Mouse (Mus musculus) telencephalon, adult 2 months (tissue): Measurements from ENCODE around the gene Pla2g12a.

Source experiments
- DNase-seq: peaks from one replicate; pipeline ENCODE4 v3.0.0-alpha.2; 2011; ENCODE audit warnings: low read depth, low spot score

Gene Pla2g12a

GRCm38 (mm10) chr3:129898886-129899285 is 20.5 kb downstream of the Pla2g12a start:
- no peak for DNase-seq

DNA sequence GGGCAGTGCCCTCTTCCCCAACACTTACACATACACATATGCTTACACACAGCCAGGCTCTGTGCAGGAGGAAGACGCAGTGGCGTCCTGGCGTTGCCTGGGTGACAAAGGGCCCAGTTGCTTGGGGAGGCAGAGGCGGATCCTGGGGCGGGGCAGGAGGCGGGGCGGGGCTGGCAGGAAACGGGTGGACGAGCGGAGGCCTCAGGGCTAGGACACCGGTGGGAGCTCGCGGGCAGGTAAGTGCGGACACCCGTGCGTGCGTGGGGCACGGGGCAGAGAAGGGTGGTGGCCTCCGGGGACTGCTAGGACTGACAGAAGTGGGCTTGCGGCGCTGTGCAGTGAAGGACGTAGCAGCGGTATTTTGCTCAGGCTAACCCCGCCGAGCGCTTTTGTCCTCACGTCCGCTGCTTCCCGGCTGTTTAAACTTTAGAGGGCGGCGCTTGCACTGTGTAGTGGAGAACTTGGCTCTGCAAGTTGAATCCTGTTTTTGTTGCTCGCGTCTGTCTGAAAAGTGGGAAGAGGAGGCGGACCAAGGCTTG is 22.9 kb downstream of the Pla2g12a start, which contains the start of gene Casp6:
Gene Casp6 (plus strand): TSS at position 155 of the 539 bp plus-strand sequence.
- no peak for DNase-seq

GRCm38 (mm10) chr3:129903369-129903768 is 25.0 kb downstream of the Pla2g12a start:
- DNase-seq: no peak

DNA sequence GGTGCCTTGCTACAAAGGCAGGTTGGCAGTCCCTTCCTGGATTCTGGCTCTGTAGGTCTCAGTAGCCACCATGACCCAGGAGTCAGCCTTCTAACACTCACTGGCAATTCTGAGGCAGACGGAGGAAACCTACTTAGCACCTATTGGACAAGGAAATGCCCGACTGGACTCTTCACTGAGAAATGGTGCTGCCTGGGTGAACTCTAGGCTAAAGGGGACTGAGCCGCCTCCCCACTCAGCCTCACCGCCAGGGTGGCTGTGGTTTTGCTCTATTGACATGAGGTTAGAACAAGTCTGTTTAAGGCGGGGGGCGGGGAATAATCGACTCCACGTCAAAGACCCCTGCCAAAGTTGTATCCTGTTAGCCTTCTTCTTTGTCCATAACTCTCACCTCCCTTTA is 25.5 kb downstream of the Pla2g12a start:
- no peak for DNase-seq

DNA sequence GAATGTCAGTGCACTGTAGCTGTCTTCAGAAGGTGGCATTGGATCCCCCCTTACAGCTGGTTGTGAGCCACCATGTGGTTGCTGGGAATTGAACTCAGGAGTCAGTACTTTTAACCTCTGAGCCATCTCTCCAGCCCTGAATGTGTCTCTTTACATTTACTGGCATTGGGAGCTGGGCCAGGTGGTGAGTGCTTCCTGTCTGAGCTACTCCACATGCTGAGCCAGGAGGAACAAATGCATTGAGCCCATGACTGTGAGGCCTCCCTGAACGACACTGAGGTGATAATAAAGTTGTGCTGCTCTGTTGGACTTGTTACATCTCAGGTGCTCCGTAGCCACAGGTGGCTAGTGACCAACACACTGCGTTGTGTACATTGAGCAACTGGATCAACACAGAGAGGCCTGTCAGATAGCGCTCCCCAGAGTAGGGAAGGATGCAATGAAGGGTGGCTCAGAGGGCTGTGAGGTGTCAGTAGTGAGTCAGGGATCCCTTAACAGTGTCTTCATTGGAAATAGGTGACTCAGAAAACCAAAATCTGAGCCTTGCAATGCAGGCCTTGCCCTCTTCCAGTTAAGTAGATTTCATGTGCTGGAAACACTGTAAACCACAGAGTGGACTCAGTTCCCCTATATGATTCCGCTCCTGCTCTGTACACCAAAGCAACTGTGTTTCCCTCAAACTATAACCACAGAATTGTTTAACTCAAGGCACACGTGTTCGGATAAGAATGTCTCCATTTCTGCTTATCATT is 26.2 kb downstream of the Pla2g12a start:
- DNase-seq: no peak

DNA sequence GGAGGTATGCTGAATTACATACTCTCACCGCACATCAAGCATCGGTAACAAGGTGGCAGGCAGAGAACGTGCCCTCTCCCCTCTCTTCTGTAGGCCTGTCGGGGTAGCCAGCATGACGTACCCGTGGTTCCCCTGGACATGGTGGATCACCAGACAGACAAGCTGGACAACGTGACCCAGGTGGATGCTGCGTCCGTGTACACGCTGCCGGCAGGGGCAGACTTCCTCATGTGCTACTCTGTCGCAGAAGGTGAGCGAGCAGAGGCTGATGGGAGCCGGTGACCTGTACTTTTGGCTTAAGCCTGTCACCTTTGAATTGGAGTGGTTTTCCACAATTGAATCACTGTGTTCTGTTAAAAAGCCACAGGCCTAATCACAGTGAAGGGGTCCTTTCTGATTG is 33.6 kb downstream of the Pla2g12a start:
- no peak for DNase-seq

- no peak for DNase-seq
Measured at GRCm38 (mm10) chr3:129913241-129913640, 34.8 kb downstream of the Pla2g12a start.

- no peak for DNase-seq
Measured at GRCm38 (mm10) chr3:129917424-129917823, 39.0 kb downstream of the Pla2g12a start.

GRCm38 (mm10) chr3:129918434-129918833 is 40.0 kb downstream of the Pla2g12a start:
- DNase-seq: peak; percentile 55

DNA sequence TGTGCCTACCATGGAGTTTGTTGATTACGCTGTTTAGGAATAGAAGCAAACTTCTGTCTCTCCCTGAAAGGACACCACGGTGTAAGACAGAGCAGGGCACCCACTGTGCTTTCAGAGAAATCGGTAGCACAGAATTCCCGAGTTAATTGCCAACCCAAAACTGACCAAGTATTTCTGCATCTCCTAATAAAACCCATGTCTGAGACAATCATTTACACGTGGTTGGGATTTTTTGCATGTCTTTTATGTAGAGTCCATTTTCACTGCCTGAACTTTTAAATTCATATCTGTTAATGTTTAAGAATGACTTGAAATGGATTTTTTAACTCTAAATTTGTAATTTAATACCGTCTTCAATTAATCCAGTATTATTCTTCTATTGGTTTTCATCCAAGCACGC is 45.2 kb downstream of the Pla2g12a start:
- no peak for DNase-seq

DNA sequence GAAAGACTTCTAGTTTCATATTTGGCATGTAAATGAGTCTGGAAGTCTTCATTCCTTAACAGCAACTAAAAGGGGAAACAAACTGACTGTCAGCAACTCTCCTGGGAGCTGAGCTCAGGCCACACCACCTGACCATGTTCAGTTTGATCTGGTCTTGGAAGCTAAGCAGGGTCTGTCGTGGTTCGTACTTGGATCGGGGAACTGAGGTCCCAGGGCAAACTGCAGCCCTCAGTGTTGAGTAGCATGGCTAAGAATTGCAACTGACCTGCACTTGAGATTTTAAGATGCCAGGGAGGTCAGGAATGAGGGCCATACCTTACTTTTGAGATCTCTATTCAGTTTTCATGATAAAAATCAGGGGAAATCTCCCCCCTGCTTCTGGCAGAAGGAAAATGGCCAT is 47.5 kb downstream of the Pla2g12a start:
- no peak for DNase-seq

- DNase-seq: peak; percentile 64
Measured at GRCm38 (mm10) chr3:129930213-129930778, 51.9 kb downstream of the Pla2g12a start.

DNA sequence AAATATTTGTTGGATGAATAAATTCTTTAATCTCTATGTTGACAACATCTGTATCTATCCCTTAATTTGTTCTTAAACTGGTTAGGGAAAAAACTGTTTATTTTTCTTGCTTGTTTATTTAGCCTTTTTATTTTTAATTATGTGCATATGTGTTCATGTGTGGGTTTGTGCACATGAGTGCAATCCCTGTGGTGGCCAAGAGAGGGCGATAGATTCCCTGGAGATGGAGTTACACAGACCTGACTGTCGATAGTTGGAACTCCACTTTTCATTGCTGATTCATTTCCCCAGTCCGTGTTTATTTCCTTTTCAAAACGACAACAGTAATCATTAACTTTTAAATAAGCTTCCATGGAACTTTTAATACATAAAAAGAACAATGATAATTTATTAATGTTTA is 54.0 kb downstream of the Pla2g12a start:
- DNase-seq: no peak

- peak; percentile 12 for DNase-seq
Measured at GRCm38 (mm10) chr3:129936561-129936960, 58.2 kb downstream of the Pla2g12a start.

- no peak for DNase-seq
Measured at GRCm38 (mm10) chr3:129937848-129938247, 59.4 kb downstream of the Pla2g12a start.

GRCm38 (mm10) chr3:129939058-129939457 is 60.7 kb downstream of the Pla2g12a start:
- no peak for DNase-seq

DNA sequence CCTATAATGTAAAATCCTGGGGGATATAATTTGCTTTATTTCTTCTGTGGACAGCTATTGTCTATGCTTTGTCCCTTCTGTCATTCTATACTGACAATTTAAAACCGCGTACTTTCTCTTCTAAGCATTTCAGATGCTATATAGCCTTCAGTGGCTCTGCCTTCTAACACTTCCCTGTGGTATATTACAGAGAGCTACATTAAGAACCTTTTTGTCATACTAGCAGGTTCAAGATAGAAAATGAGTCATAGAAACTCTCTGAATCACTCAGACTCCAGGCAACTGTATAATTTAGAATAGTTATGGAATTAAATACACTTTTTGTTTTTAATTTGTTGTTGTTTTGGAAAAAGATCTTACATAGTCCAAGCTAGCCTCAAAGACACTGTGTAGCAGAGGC is 62.4 kb downstream of the Pla2g12a start:
- DNase-seq: no peak

DNA sequence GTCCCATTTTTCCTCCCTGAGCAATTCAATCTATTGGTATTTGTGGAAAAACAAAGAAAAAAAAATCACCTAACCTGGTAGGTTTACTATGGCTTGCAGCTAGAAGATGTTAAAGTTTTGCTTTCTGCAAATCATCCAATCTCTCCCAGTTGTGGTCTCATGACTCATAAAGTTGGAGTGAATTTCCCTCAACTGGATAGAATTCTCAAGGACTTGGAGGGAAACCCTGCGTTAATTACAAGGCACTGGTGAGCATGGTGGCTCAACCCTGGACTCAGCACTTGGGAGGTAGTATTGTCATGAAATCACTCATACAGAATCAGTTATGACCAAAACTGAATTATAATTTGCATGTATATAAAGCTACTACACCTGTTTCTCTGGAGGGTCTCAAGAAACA is 62.9 kb downstream of the Pla2g12a start:
- no peak for DNase-seq

DNA sequence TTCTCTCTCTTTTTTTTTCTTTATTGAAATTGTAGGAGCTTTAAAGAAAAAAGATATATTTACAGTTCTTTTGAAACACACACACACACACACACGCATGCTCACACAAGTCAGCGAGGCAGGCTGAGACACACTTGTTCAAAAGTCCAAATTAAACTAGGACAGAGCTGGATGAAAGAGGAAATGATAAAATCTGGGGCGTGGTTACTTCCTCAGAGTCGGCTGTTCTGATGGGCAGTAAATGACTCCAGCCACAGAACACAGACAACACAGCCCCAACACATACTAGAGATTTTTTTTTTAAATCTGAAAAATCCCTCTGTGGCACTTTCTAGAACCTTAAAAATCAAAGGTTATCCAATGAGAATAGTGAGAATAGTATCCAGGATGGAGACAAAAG is 65.4 kb downstream of the Pla2g12a start:
- DNase-seq: no peak
